Mouse (Mus musculus) urinary bladder, postnatal 4 days (tissue): ENCODE data around the gene Rassf7.

Source experiments
- DNase-seq, 2 experiments: peaks; one replicate each; pipeline ENCODE4 v3.0.0; 2021 to 2022; ENCODE audit warnings: low spot score in 2 of 2

The Rassf7 gene

GRCm38 (mm10) chr7:141196619-141197282 lies 18.9 kb upstream of the Rassf7 start:
- no peak for DNase-seq

GRCm38 (mm10) chr7:141198121-141198520 lies 17.5 kb upstream of the Rassf7 start:
- no peak for DNase-seq

GRCm38 (mm10) chr7:141204546-141204945 lies 11.1 kb upstream of the Rassf7 start:
- peak in 1 of 2 experiments; percentile 32 for DNase-seq

GRCm38 (mm10) chr7:141205504-141205903 lies 10.2 kb upstream of the Rassf7 start:
- DNase-seq, result no peak

- no peak for DNase-seq
Observed at GRCm38 (mm10) chr7:141206182-141206937, 9.3 kb upstream of the Rassf7 start.

GRCm38 (mm10) chr7:141209526-141209925 lies 6.1 kb upstream of the Rassf7 start:
- DNase-seq, result no peak

- DNase-seq, result no peak
Observed at GRCm38 (mm10) chr7:141210137-141210536, 5.5 kb upstream of the Rassf7 start.

GRCm38 (mm10) chr7:141210606-141211131 lies 5.0 kb upstream of the Rassf7 start:
- DNase-seq, result no peak

GRCm38 (mm10) chr7:141213133-141213532 lies 2.5 kb upstream of the Rassf7 start:
- no peak for DNase-seq

GRCm38 (mm10) chr7:141213605-141214235 lies 1.9 kb upstream of the Rassf7 start, which contains the start of gene Lmntd2:
Gene Lmntd2, minus strand, starts transcription at chr7:141214080.
- no peak for DNase-seq

- DNase-seq, result no peak
Observed at GRCm38 (mm10) chr7:141214310-141214709, 1.4 kb upstream of the Rassf7 start.

GRCm38 (mm10) chr7:141215880-141216733 lies 447 bp downstream of the Rassf7 start:
- DNase-seq, result peak; percentile 72 to 74

- DNase-seq, result no peak
Observed at GRCm38 (mm10) chr7:141216894-141217293, 1.2 kb downstream of the Rassf7 start.

GRCm38 (mm10) chr7:141217343-141218013 lies 1.8 kb downstream of the Rassf7 start:
- DNase-seq, result peak in 1 of 2 experiments; percentile 21

- peak in 1 of 2 experiments; percentile 18 for DNase-seq
Observed at GRCm38 (mm10) chr7:141218141-141218540, 2.5 kb downstream of the Rassf7 start.

GRCm38 (mm10) chr7:141218557-141219133 lies 3.0 kb downstream of the Rassf7 start:
- DNase-seq, result peak in 1 of 2 experiments; percentile 19

- DNase-seq, result peak in 1 of 2 experiments; percentile 15
Observed at GRCm38 (mm10) chr7:141219558-141220099, 4.0 kb downstream of the Rassf7 start.

GRCm38 (mm10) chr7:141220377-141220776 lies 4.7 kb downstream of the Rassf7 start:
- peak in 1 of 2 experiments; percentile 17 for DNase-seq

- DNase-seq, result peak; percentile 97 to 99
Observed at GRCm38 (mm10) chr7:141221249-141222125, 5.8 kb downstream of the Rassf7 start.
